Mouse (Mus musculus): ENCODE measurements around the gene Lama1.

DNA sequence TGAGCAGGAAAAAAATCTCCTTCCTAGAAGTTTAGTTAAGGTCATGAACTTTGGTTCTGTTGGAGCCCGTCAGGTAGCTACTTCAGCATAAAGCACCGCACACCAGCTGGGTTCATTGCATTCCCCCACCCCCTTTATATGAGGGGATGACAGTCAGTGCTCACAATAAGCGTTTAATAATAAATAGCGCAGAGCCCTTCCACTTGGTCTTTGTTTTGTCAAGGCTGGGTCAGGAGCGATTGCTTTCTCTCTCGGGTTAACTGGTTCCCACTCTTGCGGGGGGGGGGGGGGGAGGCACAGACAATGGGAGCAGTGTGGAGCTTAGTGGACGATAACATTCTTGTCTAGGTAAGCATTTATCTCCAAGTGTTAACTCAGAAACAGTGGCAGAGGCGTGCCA, 4.7 kb downstream of the Lama1 start:
- TF ChIP-seq CTCF (conservative IDR thresholded peaks at IDR 0.05; ENCODE audit: low read length) (no peak), NANOG (IDR thresholded peaks at IDR 0.05; ENCODE audit: borderline replicate concordance, low read length) (no peak)
